Mouse (Mus musculus) right cerebral cortex, postnatal 14 days (tissue): Measurements from ENCODE around the gene Iqschfp.

Source experiments
- DNase-seq: peaks from one replicate; pipeline ENCODE4 v3.0.0; 2022

Iqschfp gene

DNA sequence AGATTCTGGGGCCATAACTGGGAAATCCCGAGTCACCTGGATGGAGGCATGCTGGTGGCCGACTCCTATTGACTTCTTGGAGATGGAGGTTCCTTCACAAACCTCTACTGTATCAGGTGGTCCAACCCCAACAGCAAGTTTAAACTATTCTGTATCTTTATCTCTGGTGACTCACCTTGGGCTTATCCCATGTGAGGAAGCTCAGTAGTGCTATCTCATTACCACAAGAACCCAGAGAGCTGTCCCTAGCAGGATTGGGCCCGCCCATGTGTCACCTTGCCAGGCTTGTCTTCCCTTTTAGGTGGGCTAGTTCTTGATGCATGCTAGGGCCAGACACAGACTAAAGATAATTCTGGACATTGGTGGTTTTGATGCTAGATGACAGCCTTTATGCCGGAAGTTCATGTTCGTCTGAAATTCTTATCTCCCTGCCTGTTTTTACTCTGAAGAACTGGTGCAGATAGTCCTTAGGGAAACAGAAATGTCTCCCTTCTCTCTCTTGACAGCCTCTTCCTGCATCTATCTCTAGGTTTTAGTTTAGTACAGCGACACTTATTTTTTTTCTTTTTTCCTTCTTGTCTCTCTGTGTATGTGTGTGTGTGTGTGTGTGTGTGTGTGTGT lies 607.6 kb downstream of the Iqschfp start:
- no peak for DNase-seq

DNA sequence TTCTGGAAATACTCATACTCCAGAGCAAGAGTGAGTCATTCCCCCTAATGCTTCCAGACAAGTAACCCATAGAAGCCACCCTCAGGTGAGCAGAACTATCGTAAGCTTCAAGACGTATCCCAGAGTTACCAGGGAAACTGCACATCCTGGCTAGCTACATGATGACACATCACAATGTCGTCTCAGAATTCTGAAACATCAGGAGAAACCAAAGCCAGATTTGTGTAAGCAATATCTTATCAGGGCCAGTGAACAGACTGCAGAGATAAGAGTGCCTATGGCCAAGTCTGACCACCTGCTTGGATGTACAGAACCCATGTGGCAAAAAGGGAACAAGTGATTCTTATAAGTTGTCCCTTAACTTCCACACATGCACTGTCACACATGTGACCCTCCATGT lies 612.8 kb downstream of the Iqschfp start:
- DNase-seq, result no peak

DNA sequence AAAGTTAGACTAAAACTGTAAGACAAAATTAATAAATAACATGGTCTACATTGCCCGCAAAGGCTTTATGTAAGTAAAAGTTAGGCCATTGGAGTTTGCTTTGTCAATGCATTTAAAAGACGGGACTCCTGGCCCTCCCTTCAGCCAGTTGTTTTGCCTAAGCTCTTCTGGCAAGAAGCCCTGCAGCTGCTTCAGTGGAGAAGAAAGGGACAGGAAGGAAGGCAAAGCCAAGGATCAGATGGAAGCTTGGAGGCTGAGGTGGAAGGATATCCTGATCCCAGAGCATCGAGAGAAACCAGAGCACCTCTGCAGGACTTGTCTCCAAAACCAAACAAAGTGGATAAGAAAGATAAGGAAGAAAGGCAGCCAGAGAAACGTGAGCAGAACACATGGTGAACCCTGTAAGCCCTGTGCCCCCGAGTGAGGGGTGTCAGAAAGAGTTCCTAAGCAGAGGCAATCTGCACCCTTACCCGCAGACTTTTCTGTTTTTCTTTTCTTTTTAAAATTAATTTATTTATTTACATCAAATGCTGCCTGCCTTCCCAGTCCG lies 614.8 kb downstream of the Iqschfp start:
- no peak for DNase-seq

DNA sequence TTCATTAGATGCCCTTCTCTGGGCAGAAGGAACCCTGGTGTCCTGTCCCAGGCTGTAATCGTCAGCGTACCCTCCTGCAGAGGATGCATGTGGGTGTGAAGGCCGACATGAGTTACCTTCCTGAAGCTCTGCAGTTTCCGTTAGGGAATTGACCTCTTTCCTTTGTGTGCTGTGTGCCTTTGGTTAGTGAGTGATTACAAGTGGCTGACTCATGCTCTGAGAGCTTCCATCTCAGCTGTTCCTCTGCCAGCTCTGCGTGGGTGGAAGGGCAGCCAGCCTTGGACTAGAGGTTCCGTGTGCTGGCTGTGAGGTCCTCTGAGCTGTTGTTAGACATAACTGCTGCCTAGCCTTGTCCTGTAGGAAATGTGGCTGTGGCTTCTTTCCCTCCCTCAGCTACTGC lies 616.6 kb downstream of the Iqschfp start:
- DNase-seq, result peak; percentile 30

DNA sequence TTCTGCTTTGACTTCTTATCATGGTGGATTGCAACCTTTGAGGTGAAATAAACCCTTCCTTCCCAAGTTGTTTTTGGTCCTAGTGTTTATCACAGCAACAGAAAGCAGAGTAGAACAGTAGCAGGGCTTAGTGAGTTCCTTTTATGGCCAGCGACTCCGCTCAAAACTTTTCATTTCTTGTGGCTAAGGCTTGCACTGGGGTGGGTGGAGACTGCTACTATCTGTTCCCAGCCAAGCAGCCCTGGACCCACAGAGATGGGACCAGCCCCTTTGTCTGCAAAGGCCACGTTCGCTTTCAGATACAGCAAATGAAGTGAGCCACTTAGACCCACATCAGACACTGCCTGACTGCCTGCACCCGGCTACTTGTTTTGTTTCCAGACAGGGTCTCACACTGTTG lies 618.8 kb downstream of the Iqschfp start:
- DNase-seq, result no peak

DNA sequence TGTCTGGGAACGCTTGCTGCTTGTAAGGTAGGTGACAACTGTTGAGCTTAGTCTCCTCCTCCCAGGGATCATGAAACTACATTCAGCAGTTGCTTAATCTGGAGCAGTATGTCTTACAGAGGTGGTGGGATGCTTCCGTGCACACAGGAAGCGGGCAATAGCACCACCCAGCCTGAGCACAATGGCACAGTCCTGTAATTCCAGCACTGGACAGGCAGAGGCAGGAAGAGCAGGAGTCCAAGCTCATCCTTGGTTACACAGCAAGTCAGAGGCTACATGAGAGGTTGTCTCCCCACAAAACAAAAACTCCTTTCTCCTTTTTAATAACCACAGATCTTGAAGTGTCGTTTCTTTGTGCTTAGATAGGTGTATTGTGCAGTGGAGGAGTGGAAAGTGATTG lies 619.7 kb downstream of the Iqschfp start:
- no peak for DNase-seq

DNA sequence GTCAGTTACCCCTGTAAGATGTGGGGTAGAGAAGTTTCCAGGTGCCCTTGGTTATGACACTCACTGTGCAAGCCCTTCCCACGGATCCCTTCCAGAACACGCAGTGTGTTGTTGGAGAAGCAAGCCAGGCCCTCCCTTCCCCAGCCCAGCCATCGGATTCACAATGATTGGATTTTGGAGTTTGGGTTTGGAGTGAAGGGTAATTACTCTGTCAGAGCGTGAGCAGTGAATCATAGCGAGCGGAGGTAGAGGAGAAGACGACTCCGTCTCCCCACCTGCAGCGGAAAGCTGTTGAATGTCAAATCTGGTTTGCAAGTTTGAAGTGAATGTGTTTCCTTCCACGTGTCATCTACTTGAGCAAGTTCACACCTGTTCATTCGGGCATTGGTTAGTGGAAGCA lies 620.3 kb downstream of the Iqschfp start:
- no peak for DNase-seq

DNA sequence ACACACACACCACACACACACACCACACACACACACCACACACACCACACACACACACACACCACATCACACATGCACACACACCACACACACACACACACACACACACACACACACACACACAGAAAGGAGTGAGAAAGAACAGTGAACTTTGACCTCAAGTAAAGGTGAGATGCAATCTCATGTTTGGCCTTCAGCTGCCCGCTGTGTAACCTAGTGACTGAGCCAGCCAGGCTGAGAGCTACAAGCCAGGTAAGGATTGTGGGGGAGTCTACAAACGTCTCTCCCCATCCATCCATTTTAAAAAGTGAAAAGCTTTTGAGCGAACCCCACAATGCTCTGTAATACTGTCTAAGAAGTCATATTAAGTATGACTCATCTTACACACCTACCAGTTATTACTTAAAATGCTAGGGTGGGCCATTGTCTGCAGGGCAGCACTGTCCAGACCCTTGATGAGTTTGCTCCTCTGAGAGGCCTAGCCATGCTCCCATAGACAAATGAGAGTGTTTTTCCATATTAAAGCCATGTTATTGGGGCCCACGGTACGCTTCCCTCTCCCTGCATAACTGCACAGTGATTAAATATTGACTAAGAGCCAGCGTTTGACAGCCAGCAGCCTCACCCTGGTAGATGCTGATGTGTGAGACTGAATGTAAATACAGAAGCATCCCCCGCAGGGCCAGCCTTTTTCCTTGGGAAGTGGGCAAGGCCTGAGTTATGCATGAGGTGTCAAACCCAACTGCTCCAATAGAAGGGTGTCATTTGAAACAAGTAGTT lies 621.5 kb downstream of the Iqschfp start:
- no peak for DNase-seq

DNA sequence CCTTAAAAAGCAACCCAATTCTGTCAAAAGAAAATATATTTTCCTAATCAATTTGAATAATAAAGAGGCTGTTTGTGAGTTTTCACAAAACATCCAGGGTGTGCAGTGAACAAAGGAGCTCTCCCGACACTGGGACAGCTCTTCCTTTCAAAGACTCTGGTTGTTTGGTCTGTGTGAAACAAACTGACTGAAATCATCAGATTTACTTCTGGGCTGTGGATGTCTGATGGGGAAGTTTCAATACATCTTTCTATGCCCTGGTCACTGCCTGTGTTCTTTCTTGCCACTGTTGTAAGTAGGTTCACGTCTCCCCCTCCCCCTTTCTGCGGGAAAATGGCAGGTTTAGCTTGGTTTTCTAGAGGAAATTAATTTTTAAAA lies 622.1 kb downstream of the Iqschfp start:
- DNase-seq, result no peak

DNA sequence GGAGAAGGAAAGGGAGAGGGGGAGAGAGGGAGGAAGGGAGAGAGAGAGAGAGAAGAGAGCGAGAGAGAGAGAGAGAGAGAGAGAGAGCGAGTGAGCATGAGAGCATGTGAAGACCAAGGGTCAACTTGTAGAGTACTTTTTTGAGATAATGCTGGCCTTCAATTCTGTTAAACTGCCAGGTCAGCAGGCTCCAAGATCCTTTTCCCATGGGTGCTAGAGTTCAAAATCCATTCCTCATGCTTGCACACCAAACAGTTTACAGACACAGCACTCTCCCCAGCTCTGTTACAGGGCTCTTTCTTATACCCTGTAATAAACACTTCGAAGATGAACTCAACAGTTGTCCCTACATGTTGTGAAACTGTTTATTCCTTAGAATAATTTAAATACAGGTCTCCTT lies 622.7 kb downstream of the Iqschfp start:
- no peak for DNase-seq

DNA sequence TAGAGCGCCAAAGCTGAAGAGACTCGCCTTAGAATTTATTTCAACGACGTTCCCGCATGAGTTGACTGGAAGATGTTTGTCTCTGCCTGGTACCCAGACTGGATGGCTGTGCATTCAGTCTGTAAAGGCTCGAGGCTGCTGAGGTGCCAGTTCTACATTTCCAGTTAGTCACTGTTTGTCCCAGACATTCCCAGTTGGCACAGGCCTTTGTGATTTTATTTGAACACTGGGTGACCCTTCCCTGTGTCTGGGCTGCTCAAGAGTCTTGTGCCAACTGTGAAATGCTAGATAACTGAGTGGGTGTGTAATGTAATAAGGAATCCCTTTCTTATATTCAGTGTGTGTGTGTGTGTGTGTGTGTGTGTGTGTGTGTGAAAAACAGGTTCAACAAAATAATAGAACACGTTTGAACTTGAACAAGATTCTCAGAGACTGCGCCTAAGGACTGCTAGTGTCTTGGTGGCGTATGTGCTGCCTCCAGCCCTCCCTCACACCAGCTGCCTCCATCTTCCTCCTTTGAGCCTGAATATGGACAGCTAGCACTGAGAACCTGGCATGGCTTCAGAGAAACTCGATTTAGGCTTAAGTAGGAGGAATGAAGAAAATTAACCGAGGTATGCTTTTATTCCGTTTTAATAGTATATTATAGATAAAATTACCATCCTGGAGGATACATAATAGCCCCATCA lies 624.5 kb downstream of the Iqschfp start:
- DNase-seq, result no peak

DNA sequence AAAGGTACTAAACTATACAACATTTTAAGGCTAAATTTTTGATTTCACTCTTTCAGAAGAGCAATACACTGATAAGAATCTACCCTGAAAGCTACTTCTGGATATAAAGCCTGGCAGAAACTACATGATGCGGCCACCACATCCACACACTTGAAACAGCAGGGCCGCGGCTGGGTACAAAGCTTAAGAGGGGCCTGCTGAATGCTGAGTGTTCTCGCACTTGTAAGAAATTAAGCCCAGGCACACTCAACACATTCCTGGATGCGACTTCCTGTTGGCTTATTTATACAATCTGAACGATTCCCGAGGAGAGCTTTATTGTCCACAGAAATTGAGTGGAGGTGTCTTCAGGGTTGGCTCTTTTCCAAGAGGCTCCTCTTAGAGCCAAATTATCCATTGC lies 625.2 kb downstream of the Iqschfp start:
- no peak for DNase-seq

DNA sequence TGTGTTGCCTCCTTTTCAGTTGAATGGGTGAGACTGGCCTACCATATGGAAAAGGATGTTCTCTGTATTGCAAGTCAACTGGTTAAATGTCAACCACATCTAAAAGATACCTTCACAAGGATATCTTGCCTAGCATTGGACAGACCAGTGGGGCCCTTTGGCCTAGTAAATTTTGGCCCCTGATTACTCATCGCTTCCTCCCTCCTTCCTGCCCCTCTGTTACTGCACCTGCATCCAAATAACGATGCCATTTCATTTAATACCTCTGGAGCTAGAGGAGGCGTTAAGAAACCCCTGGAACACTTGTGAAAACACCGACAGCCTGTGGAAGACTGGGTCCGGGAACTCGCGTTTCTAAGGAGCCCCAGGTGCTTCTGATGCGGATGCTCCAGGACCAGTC lies 626.0 kb downstream of the Iqschfp start:
- DNase-seq, result no peak

DNA sequence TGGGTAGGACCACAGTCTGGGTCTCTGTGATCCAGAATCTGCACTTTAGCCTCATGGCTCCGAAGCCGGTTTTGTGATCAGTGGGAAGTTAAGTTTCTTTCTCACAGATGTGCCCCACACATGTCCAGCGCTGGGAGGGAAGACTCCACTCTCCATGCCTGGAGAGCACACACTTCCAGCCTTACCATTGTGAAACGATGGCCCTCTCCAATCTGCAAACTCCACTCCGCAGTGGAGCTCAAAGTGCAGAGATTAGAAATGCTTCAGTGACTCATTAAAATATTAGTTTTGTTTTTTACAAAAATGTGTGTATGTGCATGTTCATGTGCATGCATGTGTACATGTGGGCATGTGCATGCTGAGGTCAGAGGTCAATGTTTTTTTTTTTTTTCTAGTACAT lies 626.6 kb downstream of the Iqschfp start:
- DNase-seq, result no peak

DNA sequence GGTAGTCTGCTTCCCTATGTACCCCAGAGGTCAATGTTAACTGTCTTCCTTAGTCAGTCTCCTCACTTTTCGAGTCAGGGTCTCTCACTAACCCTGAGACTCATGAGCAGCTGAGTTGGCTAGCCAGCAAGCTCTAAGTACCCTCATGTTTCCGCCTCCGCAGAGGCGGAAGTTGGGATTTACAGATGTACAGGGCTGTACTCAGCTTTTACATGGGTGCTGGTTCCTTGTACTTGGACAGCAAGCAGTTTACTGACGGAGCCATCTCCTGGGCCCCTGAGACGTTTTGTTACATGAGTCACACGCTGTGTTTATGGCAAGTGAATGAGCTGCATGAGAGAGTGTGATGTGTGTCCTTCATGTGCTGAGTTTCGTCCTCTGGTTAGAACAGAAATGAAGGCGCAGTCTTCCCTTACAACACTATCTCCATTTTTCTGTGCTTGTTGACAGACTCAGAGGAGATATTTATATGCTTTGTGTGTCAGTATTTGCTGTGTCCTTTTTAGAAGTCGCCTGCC lies 633.4 kb downstream of the Iqschfp start:
- no peak for DNase-seq

DNA sequence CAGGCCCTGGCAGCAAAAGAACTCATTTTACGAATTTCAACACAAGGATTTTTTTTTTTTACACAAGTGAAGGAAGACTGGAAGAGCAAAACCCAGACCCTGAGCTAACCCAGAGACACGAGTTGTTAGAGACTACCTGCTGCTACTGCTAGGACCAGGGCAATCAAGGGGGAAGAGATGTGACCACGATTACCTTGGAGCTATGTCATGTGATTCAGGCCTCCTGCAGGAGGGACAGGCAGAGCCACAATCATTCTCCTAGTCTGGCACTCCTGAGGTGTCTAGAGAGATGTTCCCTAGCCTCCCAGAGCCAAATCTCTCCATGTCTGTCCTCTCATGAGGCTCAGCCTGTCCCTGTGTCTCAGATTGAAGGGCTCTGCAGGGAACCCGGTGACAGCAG lies 634.4 kb downstream of the Iqschfp start:
- DNase-seq, result no peak

DNA sequence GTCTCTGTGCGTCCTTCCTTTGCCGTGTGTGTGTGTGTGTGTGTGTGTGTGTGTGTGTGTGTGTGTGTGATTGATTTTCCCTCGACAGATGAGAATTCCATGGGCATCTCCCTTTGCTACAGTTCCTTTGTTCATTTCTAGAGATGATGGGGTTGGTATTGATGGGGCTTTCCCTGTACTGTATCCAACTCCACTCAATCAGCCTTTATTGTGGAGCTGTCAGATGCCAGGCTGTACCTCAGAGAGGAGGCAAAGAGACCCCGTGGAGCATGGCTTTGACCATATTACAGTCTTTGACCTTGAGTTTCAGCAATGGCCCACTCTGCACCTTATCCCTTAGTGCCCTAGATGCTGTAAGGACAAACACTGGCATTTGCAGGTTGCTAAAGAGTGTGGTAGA lies 635.1 kb downstream of the Iqschfp start:
- no peak for DNase-seq

DNA sequence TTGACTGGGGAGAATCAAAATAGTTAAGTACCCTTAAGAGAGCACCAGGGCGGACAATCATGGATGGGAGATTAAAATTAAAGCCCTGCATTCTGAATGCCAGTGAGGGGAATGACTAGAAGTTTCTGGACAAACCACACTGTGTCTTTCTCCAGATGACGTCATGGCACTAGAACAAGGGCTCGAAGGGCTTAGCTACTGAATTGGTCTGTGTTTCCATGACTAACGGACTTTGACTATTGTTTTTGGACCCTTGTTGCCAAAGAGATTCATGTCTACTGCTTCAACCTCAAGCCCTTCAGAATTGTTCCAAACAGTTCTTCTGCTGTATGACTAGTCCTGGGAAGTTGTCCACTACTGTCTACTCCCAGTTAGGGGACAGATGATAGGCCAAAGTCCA lies 639.9 kb downstream of the Iqschfp start:
- DNase-seq, result no peak

DNA sequence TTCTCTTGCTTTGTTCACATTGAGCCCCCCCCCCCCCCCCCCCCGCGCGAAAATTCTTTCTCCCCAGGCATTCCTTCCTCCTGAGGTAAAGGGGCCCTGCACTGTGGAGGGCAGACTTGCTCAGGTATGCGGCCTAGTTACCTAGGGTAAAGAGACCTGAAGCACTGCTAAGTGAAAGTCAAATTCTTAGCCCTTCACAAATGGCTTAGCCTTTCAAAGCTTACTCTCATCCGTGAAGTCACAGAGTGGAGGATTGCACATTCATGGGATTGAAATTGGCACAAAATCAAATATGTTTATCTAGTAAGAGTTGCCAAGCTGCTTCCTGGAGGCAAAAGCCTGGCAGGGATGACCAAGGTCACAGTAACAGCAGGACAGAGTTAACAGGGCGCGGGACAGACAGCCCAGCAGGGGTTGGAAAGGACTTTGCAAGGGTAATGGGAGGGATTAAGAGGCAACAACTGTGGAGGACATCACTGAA lies 642.6 kb downstream of the Iqschfp start:
- DNase-seq, result no peak

DNA sequence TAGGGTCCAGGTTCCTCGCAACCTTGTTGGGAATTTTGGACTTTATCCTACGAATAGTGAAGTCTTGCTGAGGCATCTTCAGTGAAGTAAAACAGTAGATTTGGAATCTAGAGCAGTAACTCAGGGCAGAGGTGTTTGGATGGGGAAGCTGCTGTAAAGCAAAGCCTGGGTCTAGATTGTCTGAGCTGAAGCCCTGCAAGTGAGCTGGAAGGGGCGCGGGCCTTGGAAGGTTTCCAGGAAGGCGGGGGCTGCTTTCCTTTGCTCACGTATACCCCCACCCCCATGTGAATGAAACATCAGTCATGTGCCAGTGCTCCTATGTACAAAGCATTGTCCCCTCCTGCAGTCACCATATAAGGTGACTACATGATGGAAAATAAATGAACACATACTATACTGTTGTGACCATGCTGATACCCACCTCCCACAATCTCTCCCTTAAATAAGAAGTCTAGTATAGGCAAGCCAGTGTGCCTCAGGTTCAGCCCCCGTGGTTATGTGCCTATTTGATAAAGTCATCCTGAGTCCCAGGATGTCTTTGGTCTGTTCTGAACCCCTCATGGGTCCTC lies 643.2 kb downstream of the Iqschfp start:
- DNase-seq, result no peak

DNA sequence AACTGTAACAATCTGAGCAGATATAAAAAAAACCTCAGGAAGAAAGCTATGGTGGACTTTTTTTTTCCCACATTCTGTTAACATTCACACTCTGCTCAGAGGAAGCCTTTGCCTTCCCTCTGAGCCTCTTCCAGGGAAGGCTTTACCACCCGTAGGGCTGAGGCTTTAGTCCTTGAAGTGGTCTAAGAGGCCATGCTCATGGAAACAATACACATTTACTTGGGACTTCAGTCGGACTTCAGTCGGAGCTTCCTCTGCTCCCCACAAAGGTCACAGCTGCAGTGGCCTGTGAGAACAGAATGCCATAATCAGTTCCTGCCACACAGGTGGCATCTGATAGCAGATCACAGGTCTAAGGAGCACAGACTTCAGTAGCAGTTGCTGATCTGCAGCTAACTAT lies 644.0 kb downstream of the Iqschfp start:
- no peak for DNase-seq

DNA sequence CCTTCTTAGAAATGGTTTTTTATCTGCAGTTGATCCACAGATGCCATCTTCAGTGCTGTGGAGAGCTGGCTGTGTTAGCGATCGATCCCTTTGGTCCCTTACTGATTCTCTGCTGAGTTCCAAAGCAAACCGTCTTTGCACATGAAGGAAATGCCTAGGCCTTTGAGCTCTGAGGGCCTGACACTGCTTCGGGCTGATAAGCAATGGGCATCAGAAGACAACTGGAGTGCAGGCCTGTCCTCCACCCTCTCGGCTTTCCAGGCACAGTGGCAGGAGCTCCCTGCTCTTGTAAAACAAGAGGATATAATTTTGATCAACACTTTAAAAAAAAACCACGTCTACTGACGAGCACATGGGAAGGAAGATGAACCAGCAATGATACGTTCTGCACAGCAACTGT lies 649.7 kb downstream of the Iqschfp start:
- DNase-seq, result no peak

DNA sequence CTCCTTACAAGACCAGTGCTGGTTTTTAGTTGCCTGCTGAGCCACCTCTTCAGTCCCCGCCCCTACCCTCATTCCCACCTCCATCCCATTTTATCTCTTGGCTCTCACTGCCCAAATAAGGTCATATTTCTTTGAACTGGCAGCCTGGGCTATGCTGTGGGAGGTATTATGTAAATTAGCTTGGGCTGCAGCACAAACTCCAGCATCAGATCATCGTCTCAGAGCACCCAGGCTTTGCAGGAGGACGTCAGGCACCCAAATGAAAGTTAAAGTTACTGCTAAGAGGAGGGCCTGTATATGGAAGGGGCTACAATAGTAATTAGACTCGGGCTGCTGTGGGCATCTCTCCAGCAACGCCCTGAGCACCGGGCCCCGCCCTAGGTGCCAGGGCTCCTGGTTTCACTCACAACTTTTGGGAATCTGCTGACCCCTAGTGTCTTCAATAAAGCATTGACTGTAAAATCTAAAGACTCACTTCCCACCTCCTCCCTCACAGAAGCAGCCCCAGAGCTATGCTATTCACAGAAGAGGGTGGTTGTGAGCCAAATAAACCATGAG lies 651.0 kb downstream of the Iqschfp start:
- peak; percentile 40 for DNase-seq
